In the genomic region with DNA sequence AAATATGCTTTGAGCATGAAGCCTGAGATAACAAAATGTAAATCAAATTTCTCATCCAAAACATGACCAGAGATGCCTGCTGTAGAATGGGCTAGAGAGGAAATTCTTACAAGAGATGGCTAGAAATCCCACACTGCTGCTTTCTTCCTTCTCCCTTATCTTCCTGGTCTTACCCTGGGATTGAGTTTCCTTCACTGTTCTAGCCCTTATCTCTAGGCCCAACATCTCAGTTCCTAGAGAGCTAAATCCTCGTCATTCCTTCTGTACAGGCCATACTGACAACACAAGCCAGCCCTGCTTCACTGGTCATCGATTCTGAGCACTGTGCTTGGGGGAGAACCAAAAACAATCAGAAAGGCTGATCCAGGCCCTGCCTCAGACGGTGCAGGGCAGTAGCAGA, we compare ENCODE assay signal across 13 mouse cellular contexts. TPM values are rescaled to one million over a fixed set of nuclear protein-coding genes. Genes with fewer than 3 reads are reported as not detected.
"Had no signal": no experiment of that assay in that cellular context is flagged by ENCODE, and none has a peak within 500 bp of the region (broad histone marks: within the 10 kb centered on the region; RNA-seq: fewer than 3 reads in every experiment).

No protein-coding gene starts in this region.

RNA-seq across cellular contexts. Expression of a gene that starts 1.6 kb away (rescaled TPM):
- total RNA-seq: neutrophil, adult 5-6 weeks had no signal
- polyA plus RNA-seq: neural tube, embryonic 14.5 days; neural tube, embryonic 15.5 days; stomach, embryonic 14.5 days; stomach, embryonic 16.5 days; stomach, postnatal 0 days; thymus, adult 2 months; thymus, postnatal 0 days; urinary bladder, adult 2 months had no signal

RNA-seq across cellular contexts. Expression of a gene that starts 4.5 kb away (rescaled TPM):
- total RNA-seq: neutrophil, adult 5-6 weeks had no signal
- polyA plus RNA-seq: neural tube, embryonic 14.5 days; neural tube, embryonic 15.5 days; stomach, embryonic 14.5 days; thymus, adult 2 months; thymus, postnatal 0 days; urinary bladder, adult 2 months had no signal

RNA-seq across cellular contexts. Expression of a gene that starts 7.2 kb away (rescaled TPM):
- total RNA-seq: neutrophil, adult 5-6 weeks had no signal
- polyA plus RNA-seq: neural tube, embryonic 14.5 days; neural tube, embryonic 15.5 days; spleen, adult 2 months; stomach, embryonic 14.5 days; stomach, postnatal 0 days; testis, adult 2 months; thymus, adult 2 months; thymus, postnatal 0 days; urinary bladder, adult 2 months had no signal

RNA-seq across cellular contexts. Expression of a gene that starts 13.2 kb away (rescaled TPM):
- total RNA-seq: neutrophil, adult 5-6 weeks had no signal
- polyA plus RNA-seq: neural tube, embryonic 14.5 days; neural tube, embryonic 15.5 days; small intestine, adult 2 months; stomach, embryonic 14.5 days; stomach, embryonic 15.5 days; stomach, embryonic 16.5 days; stomach, postnatal 0 days; thymus, adult 2 months; thymus, postnatal 0 days; urinary bladder, adult 2 months had no signal

RNA-seq across cellular contexts. Expression of a gene that starts 14.4 kb away (rescaled TPM):
- total RNA-seq: neutrophil, adult 5-6 weeks had no signal
- polyA plus RNA-seq: neural tube, embryonic 14.5 days; neural tube, embryonic 15.5 days; stomach, embryonic 14.5 days; stomach, postnatal 0 days; thymus, postnatal 0 days; urinary bladder, adult 2 months had no signal
